Mouse (Mus musculus) kidney, adult 2 months (tissue): Measurements from ENCODE around the gene Srgap1.

Experiments
- CTCF ChIP-seq: fragments of 200-500 bp; conservative IDR thresholded peaks from 2 replicates; pipeline ENCODE4 v1.5.1; 2011; ENCODE audit warnings: low read depth, mild to moderate bottlenecking, control low read depth, low read length, moderate library complexity, mixed read lengths; ENCODE audit not compliant: insufficient read depth, insufficient read length
- POLR2A ChIP-seq: fragments of 200-500 bp; IDR thresholded peaks from one replicate; pipeline ENCODE4 v1.6.1; 2011; ENCODE audit warnings: low read depth, low read length, control low read depth

- TF ChIP-seq CTCF (no peak), POLR2A (no peak)
Observed at GRCm38 (mm10) chr10:121796027-121796802, 250.9 kb downstream of the Srgap1 start.
